Mouse (Mus musculus): ENCODE measurements around the gene Itga10.
"Not testable (repeated sequence)": the region's sequence is repeated elsewhere in the genome, so short reads cannot be mapped to it uniquely, and the experiment has no call there.

Itga10 gene

GRCm38 (mm10) chr3:96680269-96680956 lies 35.0 kb downstream of the Itga10 start:
- no peak for DNase-seq (ENCODE audit: low spot score)

GRCm38 (mm10) chr3:96683496-96683895 lies 38.1 kb downstream of the Itga10 start:
- DNase-seq (ENCODE audit: low spot score): no peak

- DNase-seq (ENCODE audit: low spot score): no peak
Observed at GRCm38 (mm10) chr3:96684151-96684821, 38.9 kb downstream of the Itga10 start.

GRCm38 (mm10) chr3:96684822-96685156 lies 39.4 kb downstream of the Itga10 start:
- no peak for DNase-seq (ENCODE audit: low spot score)

- not testable (repeated sequence) for DNase-seq (ENCODE audit: low spot score)
Observed at GRCm38 (mm10) chr3:96686057-96686456, 40.7 kb downstream of the Itga10 start.

GRCm38 (mm10) chr3:96688854-96689253 lies 43.5 kb downstream of the Itga10 start:
- no peak for DNase-seq (ENCODE audit: low spot score)

GRCm38 (mm10) chr3:96690298-96690697 lies 44.9 kb downstream of the Itga10 start:
- no peak for DNase-seq (ENCODE audit: low spot score)

- DNase-seq (ENCODE audit: low spot score): no peak
Observed at GRCm38 (mm10) chr3:96692506-96692905, 47.1 kb downstream of the Itga10 start.

GRCm38 (mm10) chr3:96693579-96693978 lies 48.2 kb downstream of the Itga10 start:
- no peak for DNase-seq (ENCODE audit: low spot score)

- no peak for DNase-seq (ENCODE audit: low spot score)
Observed at GRCm38 (mm10) chr3:96696198-96696765, 50.9 kb downstream of the Itga10 start, which contains the start of gene Pias3. TSS of gene Pias3 (plus strand) at chr3:96696384.

- DNase-seq (ENCODE audit: low spot score): peak; percentile 55
Observed at GRCm38 (mm10) chr3:96696766-96697732, 51.7 kb downstream of the Itga10 start.

GRCm38 (mm10) chr3:96698993-96699690 lies 53.8 kb downstream of the Itga10 start:
- DNase-seq (ENCODE audit: low spot score): no peak

- DNase-seq (ENCODE audit: low spot score): no peak
Observed at GRCm38 (mm10) chr3:96700376-96700775, 55.0 kb downstream of the Itga10 start.

GRCm38 (mm10) chr3:96701003-96701402 lies 55.6 kb downstream of the Itga10 start:
- DNase-seq (ENCODE audit: low spot score): no peak

GRCm38 (mm10) chr3:96704778-96705177 lies 59.4 kb downstream of the Itga10 start:
- DNase-seq (ENCODE audit: low spot score): no peak

- no peak for DNase-seq (ENCODE audit: low spot score)
Observed at GRCm38 (mm10) chr3:96706217-96706616, 60.8 kb downstream of the Itga10 start.

GRCm38 (mm10) chr3:96706984-96707383 lies 61.6 kb downstream of the Itga10 start:
- DNase-seq (ENCODE audit: low spot score): no peak

- peak; percentile 44 for DNase-seq (ENCODE audit: low spot score)
Observed at GRCm38 (mm10) chr3:96707903-96708683, 62.7 kb downstream of the Itga10 start, which contains the start of gene Nudt17. TSS of gene Nudt17 (minus strand) at chr3:96708562.

GRCm38 (mm10) chr3:96708684-96709064 lies 63.3 kb downstream of the Itga10 start:
- DNase-seq (ENCODE audit: low spot score): no peak
